Mouse (Mus musculus) liver, adult 2 months (tissue): Measurements from ENCODE around the gene Acer1.

Source experiments
- CTCF ChIP-seq: fragments of 200-500 bp; IDR thresholded peaks from 2 replicates; pipeline ENCODE4 v1.5.1; 2011; ENCODE audit warnings: low read depth, low read length, control low read depth
- POLR2A ChIP-seq: fragments of 200-500 bp; IDR thresholded peaks from 2 replicates; pipeline ENCODE4 v1.6.1; 2011; ENCODE audit warnings: low read length, control low read depth; ENCODE audit not compliant: insufficient read depth; ENCODE audit errors: extremely low read depth

DNA sequence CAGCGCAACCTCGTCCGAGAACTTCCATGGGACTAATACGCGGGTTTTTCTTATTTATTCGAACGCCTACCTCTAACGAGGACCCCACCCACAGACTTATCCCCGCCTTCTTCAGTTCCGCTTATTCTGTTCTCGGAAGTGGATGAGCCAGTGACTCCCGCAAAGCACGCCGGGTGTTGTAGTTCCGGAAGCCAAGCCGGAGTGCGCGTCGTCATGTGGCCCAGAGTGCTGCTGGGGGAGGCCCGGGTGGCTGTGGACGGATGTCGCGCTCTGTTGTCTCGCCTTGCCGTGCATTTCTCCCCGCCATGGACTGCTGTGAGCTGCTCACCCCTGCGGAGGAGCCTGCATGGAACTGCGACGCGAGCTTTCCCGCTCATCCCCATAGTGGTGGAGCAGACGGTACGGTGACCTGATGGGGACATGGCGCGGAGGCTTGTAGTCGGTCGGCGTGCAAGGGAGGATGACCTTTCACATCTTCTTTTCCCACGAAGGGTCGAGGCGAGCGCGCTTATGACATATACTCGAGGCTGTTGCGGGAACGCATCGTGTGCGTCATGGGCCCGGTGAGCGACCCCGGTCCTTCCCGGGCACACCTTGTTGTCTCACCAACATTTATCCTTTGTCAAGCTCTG lies 8.3 kb upstream of the Acer1 start, which contains the start of gene Clpp:
- TF ChIP-seq CTCF (no peak), POLR2A (peak; percentile 80)
